Mouse (Mus musculus) central nervous system, embryonic 11.5 days (tissue): Measurements from ENCODE around the gene Sucla2. TPM values are rescaled to one million over a fixed set of nuclear protein-coding genes. Genes with fewer than 3 reads are reported as not detected.

Experiments used
- polyA plus RNA-seq: library from polyadenylated mRNA; depleted of rRNA; stranded (reverse); fragments of >200 nt; gene quantifications from 2 replicates; pipeline ENCODE4 v1.2.3, GENCODE M21; 2012; rRNA removed

The Sucla2 gene
- polyA plus RNA-seq: 68.4 and 70.4 TPM in 2 replicates

GRCm38 (mm10) chr14:73524766-73525448, at the start of gene Sucla2:
Gene Sucla2 (plus strand): TSS chr14:73525319.

GRCm38 (mm10) chr14:73509765-73510423, 15.2 kb upstream of the Sucla2 start, which contains the start of gene Med4:
Gene Med4 (plus strand): TSS chr14:73510025.

GRCm38 (mm10) chr14:73548051-73548450, 22.9 kb downstream of the Sucla2 start, which contains the start of gene Nudt15:
Gene Nudt15 (minus strand): TSS chr14:73548242.

Other genes with a start within 250 kb of the Sucla2 start
- gene Rb1, start 199.5 kb upstream of the Sucla2 start, polyA plus RNA-seq: 15.9 and 21.6 TPM in 2 replicates
- gene Itm2b, start 140.0 kb upstream of the Sucla2 start, polyA plus RNA-seq: 122 and 225 TPM in 2 replicates
- gene Med4, start 15.3 kb upstream of the Sucla2 start, polyA plus RNA-seq: 75.6 and 101 TPM in 2 replicates
- gene Nudt15, start 22.9 kb downstream of the Sucla2 start, polyA plus RNA-seq: 3.4 and 4.4 TPM in 2 replicates
- not detected in 2 replicates for gene Gm21750, start 135.9 kb downstream of the Sucla2 start, polyA plus RNA-seq